Mouse (Mus musculus) telencephalon, adult 2 months (tissue): ENCODE measurements around the gene Kctd7.
A peak's percentile ranks its signal among the peaks of the same experiment; 100 is the strongest.

ENCODE experiments used
- DNase-seq: peaks from one replicate; pipeline ENCODE4 v3.0.0-alpha.2; 2011; ENCODE audit warnings: low read depth, low spot score

The Kctd7 gene

GRCm38 (mm10) chr5:130143977-130144333 is 706 bp upstream of the Kctd7 start:
- no peak for DNase-seq

DNA sequence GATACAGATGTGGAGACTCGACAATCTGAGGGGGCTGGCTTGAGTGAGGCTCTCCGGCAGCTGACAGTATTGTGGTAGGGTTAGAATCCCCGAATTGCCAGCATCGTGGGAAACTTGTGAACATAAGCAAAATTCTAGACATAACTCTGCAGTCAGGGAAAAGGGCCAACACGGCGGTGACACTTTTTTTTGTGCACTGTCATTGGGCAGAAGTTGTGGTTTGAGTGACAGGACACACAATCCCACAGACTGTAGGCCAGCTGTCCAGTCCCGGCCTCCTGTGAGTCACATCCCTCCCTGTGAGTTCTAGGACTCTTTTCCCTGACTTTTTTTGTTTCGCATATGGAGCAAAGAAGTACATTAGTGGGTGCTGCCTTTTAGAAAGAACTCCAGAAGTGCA is 1.3 kb downstream of the Kctd7 start:
- peak; percentile 41 for DNase-seq

- DNase-seq, result no peak
Observed at GRCm38 (mm10) chr5:130149726-130150310, 5.2 kb downstream of the Kctd7 start.

DNA sequence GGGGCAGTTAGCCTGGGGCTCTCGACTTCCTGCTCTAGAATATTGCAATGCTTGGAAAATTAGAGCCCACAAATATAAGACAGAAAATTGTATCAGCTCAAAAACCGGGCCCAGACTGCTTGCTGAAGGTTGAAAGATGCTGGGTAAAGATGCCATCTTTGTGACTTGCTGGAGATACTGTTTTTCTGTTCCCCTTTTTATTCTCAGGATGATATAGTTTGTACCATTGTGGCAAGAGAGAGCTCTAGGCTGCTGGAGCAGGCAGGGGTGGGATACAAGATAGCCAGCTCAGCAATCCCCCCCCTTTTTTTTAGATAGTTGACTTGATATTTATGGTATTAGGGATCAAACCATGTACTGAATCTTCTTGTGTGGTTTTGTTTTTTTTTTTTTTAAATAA is 9.6 kb downstream of the Kctd7 start:
- no peak for DNase-seq

- DNase-seq, result no peak
Observed at GRCm38 (mm10) chr5:130158545-130158944, 13.9 kb downstream of the Kctd7 start.

DNA sequence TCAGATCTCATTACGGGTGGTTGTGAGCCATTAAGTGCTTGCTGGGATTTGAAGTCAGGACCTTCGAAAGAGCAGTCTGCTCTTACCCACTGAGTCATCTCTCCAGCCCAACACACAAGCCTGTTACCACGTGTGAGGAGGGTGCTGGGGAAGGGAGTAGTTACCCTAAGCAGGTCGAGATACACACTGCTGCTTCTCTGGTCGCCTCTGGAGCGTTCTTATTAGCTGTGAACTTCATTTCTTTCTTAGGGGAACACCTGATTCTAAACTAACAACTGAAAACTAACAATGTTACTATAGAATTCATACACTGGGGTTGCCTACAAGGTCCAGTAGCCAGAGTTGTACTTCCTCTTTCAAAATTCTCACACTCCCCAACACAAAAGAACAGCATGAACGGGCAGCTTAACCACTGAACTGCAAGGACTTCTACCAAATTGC is 15.1 kb downstream of the Kctd7 start:
- no peak for DNase-seq

DNA sequence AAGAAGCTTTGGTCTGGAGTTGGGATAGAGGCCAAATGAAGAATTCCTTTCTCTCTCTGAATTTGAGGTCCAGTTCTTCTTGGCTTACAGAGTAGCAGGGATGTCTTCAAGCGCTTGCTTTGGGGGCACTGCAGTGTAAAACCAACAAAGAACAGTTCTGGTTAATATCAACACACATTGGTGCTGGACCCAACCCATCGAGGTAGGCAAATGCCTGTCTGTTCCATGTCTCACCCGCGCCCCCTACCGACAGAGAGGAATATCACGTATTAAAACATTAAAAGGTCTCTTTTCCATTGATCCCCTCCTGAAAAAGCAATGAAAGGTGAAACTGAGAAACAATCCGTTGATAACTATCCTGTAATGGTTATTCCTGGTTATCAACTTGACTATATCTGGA is 19.0 kb downstream of the Kctd7 start:
- DNase-seq, result peak; percentile 24

- DNase-seq, result no peak
Observed at GRCm38 (mm10) chr5:130165213-130165612, 20.6 kb downstream of the Kctd7 start.

- DNase-seq, result no peak
Observed at GRCm38 (mm10) chr5:130169109-130169508, 24.4 kb downstream of the Kctd7 start.

DNA sequence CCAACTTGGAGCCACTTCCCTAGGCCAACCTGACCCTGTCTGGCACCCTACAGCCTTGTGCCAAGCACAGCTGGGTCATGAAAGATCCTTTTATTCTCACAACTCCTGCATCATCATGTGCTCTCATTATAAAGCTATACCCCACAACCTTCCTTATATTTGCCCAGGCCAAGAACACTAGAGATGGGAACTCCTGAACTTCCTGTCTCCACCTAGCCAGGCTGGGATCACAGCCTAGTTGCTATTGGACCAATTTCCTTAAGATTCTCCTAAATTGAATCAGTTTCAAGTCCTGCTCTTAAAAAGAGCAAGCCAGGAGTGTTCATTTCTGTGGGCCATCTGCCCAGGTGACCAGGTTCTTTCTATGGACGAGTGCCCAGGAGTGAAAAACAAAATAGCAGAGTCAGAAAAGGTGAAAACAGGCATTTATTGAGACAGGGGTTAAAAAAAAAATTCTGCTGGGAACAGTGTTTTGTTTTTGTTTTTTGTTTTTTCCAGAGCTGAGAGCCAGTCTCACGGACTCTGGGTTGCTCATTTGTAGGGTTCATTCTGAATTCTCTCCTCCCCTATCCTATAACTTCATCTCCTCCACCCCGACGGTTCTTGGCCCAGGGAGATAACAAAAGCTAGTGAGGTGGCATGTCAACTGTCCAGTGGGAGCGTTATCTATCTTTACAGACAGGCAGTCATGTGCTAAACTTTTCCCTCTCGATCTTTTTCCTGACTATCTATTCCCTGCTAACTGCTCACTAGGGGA is 26.2 kb downstream of the Kctd7 start:
- DNase-seq, result no peak

- peak; percentile 68 for DNase-seq
Observed at GRCm38 (mm10) chr5:130171423-130171954, 26.8 kb downstream of the Kctd7 start, which contains the start of gene Rabgef1. TSS of gene Rabgef1 (plus strand) at chr5:130171798.

DNA sequence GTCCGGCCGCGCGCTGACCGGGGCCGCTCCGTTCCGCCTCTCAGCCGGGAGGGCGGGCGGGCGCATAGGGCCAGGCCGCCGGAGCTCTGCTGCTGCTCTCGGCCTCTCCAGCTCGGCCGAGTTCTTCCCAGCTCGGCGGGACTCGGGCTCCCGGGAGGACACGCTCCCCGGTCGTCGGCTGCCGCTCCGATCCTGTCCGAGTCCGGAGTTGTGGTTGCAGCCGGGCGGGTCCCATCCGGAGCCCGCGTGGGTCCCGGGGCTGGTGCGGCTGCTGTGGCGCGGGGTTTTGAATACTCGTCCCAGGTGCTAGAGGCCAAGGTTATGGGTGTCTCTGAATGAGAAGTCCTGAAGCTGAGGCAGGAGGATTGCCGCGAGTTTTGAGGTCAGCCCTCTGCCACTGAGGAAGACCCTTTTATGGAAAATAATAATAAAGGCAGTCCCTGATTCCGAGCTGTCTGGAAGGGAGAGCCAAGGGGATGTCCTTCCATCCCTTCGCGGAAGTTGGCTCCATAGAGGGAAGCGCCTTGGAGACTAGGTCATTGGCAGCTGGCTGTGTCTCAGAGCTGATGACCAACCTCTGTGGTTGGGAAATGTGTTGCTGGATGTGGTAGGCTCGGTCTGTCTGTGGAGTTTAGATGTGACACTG is 27.4 kb downstream of the Kctd7 start:
- no peak for DNase-seq

DNA sequence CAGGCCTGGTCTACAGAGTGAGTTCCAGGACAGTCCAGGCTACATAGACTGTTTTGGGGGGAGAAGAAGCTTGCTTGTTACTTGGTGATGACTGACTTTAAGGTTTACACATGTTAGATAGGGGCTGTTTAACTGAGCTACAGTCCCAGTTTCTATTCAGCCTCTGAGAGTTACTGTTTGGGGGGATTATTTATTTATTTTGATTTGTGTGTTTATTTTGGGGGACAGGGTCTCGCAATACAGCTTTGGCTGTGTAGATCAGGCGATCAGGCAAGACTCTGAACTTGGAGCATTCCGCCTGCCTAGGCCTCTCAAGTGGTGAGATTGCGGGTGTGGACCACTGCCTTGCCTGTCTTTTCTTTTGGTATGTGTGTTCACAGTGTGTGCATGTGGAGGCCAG is 28.4 kb downstream of the Kctd7 start:
- DNase-seq, result no peak

DNA sequence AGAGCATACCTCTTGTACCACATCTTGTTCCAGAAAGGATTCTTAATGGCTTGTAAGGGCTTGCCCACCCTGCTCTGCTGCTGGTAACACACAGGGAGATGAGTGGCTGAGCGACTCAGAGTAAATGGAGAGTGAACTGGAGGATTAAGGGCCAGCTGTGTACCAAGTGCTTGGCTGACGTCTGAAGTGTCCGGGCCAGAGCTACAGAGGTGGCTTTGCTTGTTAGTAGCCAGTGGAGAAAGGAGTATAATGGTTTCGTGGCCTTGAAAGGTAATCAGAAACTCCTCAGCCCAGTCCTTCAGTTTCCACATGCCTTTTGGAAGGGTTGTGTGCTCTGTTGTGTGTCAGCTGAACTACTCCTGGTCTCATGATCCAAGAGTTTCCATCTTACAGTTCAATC is 33.2 kb downstream of the Kctd7 start:
- no peak for DNase-seq

- DNase-seq, result no peak
Observed at GRCm38 (mm10) chr5:130180362-130180761, 35.7 kb downstream of the Kctd7 start.

DNA sequence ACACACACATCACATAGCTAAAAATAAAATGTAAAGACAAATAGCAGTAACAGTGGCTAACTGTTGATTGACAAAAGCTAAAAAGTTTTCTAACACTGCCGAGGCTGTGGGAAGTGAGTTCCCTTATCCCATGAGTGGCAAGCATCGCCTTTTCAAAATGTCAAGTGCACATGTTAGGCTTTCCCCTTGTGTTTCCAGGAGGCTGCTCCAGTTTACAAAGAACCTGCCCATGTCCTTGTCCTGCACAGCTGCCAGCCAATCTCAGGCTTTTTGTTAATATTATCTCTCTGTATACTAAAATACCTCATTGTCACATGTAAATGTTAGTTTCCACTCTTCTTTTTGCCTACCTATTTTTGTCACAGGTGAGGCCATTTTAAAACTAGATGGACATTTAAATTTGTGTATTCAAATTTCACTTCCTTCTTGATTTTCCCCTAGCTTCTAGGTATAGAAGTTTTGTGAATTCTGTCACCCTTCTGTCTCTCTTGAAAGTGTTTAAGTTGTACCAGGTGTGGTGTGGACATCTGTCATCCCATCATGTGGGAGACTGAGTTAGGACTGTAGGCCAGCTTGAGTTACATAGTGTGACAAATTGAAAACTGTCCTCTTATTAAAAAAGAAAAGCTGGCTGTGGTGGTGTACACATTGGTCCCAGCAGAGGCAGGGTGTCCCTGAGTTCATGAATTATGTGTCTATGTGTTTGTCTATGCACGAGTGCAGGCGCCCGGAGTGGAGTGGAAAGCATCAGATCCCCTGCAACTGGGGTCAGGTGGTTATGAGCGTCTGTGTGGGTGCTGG is 37.3 kb downstream of the Kctd7 start:
- no peak for DNase-seq

GRCm38 (mm10) chr5:130182541-130182821 is 37.8 kb downstream of the Kctd7 start:
- no peak for DNase-seq

GRCm38 (mm10) chr5:130184193-130184856 is 39.7 kb downstream of the Kctd7 start:
- no peak for DNase-seq

GRCm38 (mm10) chr5:130185312-130185711 is 40.7 kb downstream of the Kctd7 start:
- DNase-seq, result no peak

DNA sequence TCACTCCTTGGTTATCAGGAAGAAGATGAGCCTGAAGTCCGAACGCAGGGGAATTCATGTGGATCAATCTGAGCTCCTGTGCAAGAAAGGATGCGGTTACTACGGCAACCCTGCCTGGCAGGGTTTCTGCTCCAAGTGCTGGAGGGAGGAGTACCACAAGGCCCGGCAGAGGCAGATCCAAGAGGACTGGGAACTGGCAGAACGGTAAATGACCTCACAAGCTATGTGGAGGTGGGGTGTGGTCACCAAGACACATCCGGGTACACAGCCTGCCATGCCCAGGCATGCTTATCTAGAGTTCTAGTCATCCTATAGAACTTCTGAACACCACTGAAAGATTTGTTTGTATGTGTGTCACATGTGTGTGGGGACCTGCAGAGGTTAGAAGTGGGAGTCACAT is 42.7 kb downstream of the Kctd7 start:
- DNase-seq, result peak; percentile 45

- no peak for DNase-seq
Observed at GRCm38 (mm10) chr5:130190909-130191308, 46.2 kb downstream of the Kctd7 start.

- DNase-seq, result no peak
Observed at GRCm38 (mm10) chr5:130191865-130192264, 47.2 kb downstream of the Kctd7 start.
